Mouse (Mus musculus): ENCODE results near the gene Wdr73. TPM values are rescaled to one million over a fixed set of nuclear protein-coding genes. Genes with fewer than 3 reads are reported as not detected.

Wdr73 gene
- total and polyA plus RNA-seq, 2 experiments from 2014 or later, result 20.3 to 29.2 TPM

DNA sequence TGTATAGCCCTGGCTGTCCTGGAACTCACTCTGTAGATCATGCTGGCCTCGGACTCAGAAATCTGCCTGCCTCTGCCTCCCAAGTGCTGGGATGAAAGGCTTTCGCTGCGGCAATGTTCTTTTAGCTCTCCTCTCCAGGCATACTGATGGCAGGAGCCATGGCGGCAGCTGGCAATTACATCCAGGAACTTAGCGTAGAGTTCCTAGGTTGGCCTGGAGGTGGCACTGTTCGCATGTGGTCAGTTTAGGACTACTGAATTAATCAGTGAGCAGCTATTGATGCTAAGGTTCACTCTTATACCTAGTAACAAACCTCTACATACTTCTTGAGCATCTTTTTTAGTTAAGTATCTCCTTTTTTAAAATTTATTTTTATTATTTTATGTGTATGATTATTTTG is 43.9 kb downstream of the Wdr73 start:
- no peaks in the 10 kb centered on the region for H3K36me3 ChIP-seq (ENCODE audit: insufficient read depth, low read length)
- no peaks in the 10 kb centered on the region for H3K9me3 ChIP-seq (ENCODE audit: low read length)
- no peaks in the 10 kb centered on the region for H3K27me3 ChIP-seq (ENCODE audit: insufficient read depth, low read length)
- H3K27ac ChIP-seq, result no peak overlapping the region
- peak; percentile 87 for TF ChIP-seq CTCF (IDR thresholded peaks at IDR 0.05; ENCODE audit: low read depth)
- H3K9ac ChIP-seq (replicated peaks; ENCODE audit: low read length), result no peak overlapping the region
- peak; percentile 84 for DNase-seq (ENCODE audit: low spot score)
- peaks cover 4% of the 10 kb centered on the region; the same call in 1 of the 2 replicates for H3K4me1 ChIP-seq (ENCODE audit: insufficient read depth, low read length)
- WGBS, result 18% methylated on average over 6 of the region's 6 CpGs
- no peak for ATAC-seq
- no peak overlapping the region for H3K4me2 ChIP-seq (ENCODE audit: low read depth, low read length)
- H3K4me3 ChIP-seq (ENCODE audit: low read length), result no peak overlapping the region

DNA sequence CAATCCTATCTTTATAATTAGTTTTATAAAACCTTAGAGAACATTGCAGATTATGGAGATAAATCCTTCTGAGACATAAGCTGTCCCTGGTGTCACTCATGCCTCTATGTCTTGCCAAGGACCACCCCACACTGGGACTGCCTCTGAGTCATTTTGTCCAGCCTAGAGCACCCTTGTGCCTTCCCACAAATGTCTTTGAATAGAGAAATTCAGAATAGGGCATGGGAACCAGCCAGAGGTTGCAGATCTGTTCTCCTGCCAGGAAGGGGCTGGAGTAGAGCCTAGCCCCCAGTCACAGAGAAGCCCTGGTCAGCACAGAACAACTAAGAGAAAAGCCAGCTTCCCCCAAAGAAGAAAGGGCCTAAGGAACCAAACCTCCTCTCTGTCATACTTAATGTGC is 45.8 kb downstream of the Wdr73 start:
- no peaks in the 10 kb centered on the region for H3K27me3 ChIP-seq (ENCODE audit: insufficient read depth, low read length)
- H3K9ac ChIP-seq (replicated peaks; ENCODE audit: low read length), result no peak overlapping the region
- H3K27ac ChIP-seq, result peak overlapping the region; percentile 17; the same call in 1 of the 2 replicates
- no peak for TF ChIP-seq CTCF (IDR thresholded peaks at IDR 0.05; ENCODE audit: low read depth)
- H3K4me1 ChIP-seq (ENCODE audit: insufficient read depth, low read length), result peaks cover 4% of the 10 kb centered on the region; the same call in 1 of the 2 replicates
- peak; percentile 69; the same call in 1 of the 2 replicates for ATAC-seq
- H3K36me3 ChIP-seq (ENCODE audit: insufficient read depth, low read length), result no peaks in the 10 kb centered on the region
- no peak overlapping the region for H3K4me3 ChIP-seq (ENCODE audit: low read length)
- no peak overlapping the region for H3K4me2 ChIP-seq (ENCODE audit: low read depth, low read length)
- H3K9me3 ChIP-seq (ENCODE audit: low read length), result no peaks in the 10 kb centered on the region
- peak; percentile 51 for DNase-seq (ENCODE audit: low spot score)

DNA sequence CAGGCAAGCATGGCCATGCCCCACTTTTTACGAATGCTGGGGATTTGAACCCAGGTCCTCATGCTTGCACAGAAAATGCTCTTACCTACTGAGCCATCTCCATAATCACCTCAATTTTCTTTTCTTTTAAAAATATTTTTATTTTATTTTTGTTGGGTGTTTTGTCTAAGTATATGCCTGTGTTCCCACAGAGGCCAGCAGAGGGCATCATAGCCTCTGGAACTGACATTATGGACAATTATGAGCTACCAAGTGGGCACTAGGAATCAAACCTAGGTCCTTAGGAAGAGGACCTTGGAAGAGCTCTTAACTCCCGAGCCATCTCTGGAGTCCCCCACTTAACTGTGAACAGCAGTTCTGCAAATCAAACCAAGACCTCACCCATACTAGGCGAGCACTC is 47.9 kb downstream of the Wdr73 start:
- ATAC-seq (no peak), DNase-seq (ENCODE audit: low spot score) (no peak)
- H3K9me3 ChIP-seq (ENCODE audit: low read length), result no peaks in the 10 kb centered on the region
- no peak; the same call in 1 of the 2 replicates for TF ChIP-seq CTCF (IDR thresholded peaks at IDR 0.05; ENCODE audit: low read depth)
- no peaks in the 10 kb centered on the region for H3K4me1 ChIP-seq (ENCODE audit: insufficient read depth, low read length)
- no peak overlapping the region for H3K4me2 ChIP-seq (ENCODE audit: low read depth, low read length)
- no peaks in the 10 kb centered on the region for H3K36me3 ChIP-seq (ENCODE audit: insufficient read depth, low read length)
- H3K9ac ChIP-seq (replicated peaks; ENCODE audit: low read length), result no peak overlapping the region
- 97% methylated on average over 3 of the region's 3 CpGs for WGBS
- H3K27me3 ChIP-seq (ENCODE audit: insufficient read depth, low read length), result no peaks in the 10 kb centered on the region
- H3K4me3 ChIP-seq (ENCODE audit: low read length), result no peak overlapping the region
- H3K27ac ChIP-seq, result no peak overlapping the region

DNA sequence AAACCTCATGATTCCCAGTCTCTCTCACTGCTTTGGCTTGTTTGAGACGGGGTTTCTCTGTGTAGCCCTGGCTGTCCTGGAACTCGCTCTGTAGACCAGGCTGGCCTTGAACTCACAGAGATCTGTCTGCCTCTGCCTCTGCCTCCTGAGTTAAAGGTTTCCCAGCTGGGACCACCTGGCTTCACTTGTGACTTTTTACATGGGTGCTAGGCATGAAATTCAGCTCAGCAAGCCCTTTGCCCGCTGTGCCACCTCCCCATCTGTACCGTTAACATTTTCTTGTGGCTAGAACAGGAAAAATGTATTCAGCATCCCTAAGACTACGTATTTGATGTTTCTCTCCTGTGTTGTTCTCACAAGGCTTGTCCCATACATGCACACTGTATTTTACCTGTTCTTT is 50.5 kb downstream of the Wdr73 start:
- 84% methylated on average over 5 of the region's 5 CpGs for WGBS
- no peaks in the 10 kb centered on the region for H3K4me1 ChIP-seq (ENCODE audit: insufficient read depth, low read length)
- no peak for DNase-seq (ENCODE audit: low spot score)
- H3K4me2 ChIP-seq (ENCODE audit: low read depth, low read length), result no peak overlapping the region
- H3K9me3 ChIP-seq (ENCODE audit: low read length), result no peaks in the 10 kb centered on the region
- H3K4me3 ChIP-seq (ENCODE audit: low read length), result no peak overlapping the region
- no peak overlapping the region for H3K9ac ChIP-seq (replicated peaks; ENCODE audit: low read length)
- TF ChIP-seq CTCF (IDR thresholded peaks at IDR 0.05; ENCODE audit: low read depth), result no peak
- H3K27me3 ChIP-seq (ENCODE audit: insufficient read depth, low read length), result no peaks in the 10 kb centered on the region
- no peaks in the 10 kb centered on the region for H3K36me3 ChIP-seq (ENCODE audit: insufficient read depth, low read length)
- H3K27ac ChIP-seq, result no peak overlapping the region
- ATAC-seq, result no peak

DNA sequence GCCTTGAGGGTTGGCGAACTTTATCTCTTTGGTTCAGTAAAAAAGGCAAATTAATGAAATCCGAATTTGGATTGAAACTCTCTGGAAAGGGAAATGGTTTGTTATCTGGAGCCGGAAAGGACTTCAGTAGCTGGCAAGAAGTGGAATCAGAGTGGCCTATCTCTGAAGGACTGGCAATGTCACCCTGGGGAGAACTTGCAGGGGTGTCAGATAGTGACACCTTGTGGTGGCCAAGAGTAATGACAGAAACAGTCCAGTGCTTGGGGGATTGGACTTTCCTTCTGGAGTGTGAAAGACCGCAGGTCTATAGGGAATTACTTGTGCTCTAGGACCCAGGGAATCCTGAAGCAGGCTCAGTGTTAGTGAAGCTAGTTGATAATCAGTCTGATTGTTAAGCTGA is 51.4 kb downstream of the Wdr73 start:
- no peaks in the 10 kb centered on the region for H3K27me3 ChIP-seq (ENCODE audit: insufficient read depth, low read length)
- 28% methylated on average over 4 of the region's 4 CpGs for WGBS
- H3K27ac ChIP-seq, result no peak overlapping the region
- H3K4me3 ChIP-seq (ENCODE audit: low read length), result no peak overlapping the region
- peak; percentile 81 for DNase-seq (ENCODE audit: low spot score)
- no peak overlapping the region for H3K4me2 ChIP-seq (ENCODE audit: low read depth, low read length)
- H3K36me3 ChIP-seq (ENCODE audit: insufficient read depth, low read length), result no peaks in the 10 kb centered on the region
- peak; percentile 72 for ATAC-seq
- no peak overlapping the region for H3K9ac ChIP-seq (replicated peaks; ENCODE audit: low read length)
- peak; percentile 95 for TF ChIP-seq CTCF (IDR thresholded peaks at IDR 0.05; ENCODE audit: low read depth)
- H3K9me3 ChIP-seq (ENCODE audit: low read length), result no peaks in the 10 kb centered on the region
- no peaks in the 10 kb centered on the region for H3K4me1 ChIP-seq (ENCODE audit: insufficient read depth, low read length)

DNA sequence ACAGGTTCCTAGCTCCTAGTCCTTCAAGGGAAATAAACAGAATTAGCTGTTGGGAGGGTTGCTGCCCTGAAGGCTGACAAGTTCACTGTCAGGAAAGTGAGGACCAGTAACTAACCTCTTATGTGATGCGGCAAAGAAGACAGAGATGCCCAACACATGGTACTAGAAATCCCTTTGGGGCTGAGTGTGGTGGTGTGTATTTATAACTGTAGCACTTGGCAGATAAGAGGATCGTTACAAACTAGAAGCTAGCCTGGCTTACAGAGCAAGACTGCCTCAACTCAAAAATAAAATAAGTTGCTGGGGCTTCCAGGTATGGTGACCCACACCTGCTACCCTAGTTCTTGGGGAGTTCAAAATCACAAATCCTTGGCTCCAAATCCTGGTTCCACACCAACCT is 51.8 kb downstream of the Wdr73 start:
- H3K9ac ChIP-seq (replicated peaks; ENCODE audit: low read length), result no peak overlapping the region

DNA sequence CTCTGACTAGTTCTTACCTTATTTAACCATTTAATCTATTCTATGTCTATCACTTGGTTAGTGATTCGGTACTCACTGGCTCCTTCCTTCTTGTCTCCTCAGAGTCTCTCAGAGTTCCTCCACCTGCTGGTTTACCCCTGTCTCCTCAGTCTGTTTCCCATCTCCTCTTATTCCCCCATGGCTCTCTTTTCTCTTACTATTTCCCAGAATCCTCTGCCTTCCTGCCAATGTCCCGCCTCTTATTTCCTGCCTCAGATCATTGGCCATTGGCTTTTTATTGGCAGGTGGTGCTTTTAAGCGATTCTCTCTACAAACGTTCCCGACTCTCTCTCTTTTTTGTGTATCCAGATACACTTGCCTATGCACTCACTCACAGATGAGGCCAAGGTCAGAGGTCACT is 54.4 kb downstream of the Wdr73 start:
- Histone ChIP-seq H3K4me1 (ENCODE audit: insufficient read depth, low read length) (no peaks in the 10 kb centered on the region), H3K27me3 (ENCODE audit: insufficient read depth, low read length) (no peaks in the 10 kb centered on the region), H3K9ac (replicated peaks; ENCODE audit: low read length) (no peak overlapping the region), H3K4me2 (ENCODE audit: low read depth, low read length) (no peak overlapping the region), H3K9me3 (ENCODE audit: low read length) (no peaks in the 10 kb centered on the region), H3K36me3 (ENCODE audit: insufficient read depth, low read length) (no peaks in the 10 kb centered on the region), H3K27ac (no peak overlapping the region), H3K4me3 (ENCODE audit: low read length) (no peak overlapping the region)
- WGBS, result 87% methylated on average over 5 of the region's 5 CpGs
- ATAC-seq, result no peak
- TF ChIP-seq CTCF (IDR thresholded peaks at IDR 0.05; ENCODE audit: low read depth), result no peak
- no peak for DNase-seq (ENCODE audit: low spot score)

More for the DNA sequence above, 51.8 kb downstream of the Wdr73 start:
- Histone ChIP-seq H3K36me3 (ENCODE audit: insufficient read depth, low read length) (no peaks in the 10 kb centered on the region), H3K9me3 (ENCODE audit: low read length) (no peaks in the 10 kb centered on the region), H3K4me1 (ENCODE audit: insufficient read depth, low read length) (no peaks in the 10 kb centered on the region), H3K4me2 (ENCODE audit: low read depth, low read length) (no peak overlapping the region), H3K27me3 (ENCODE audit: insufficient read depth, low read length) (no peaks in the 10 kb centered on the region), H3K4me3 (ENCODE audit: low read length) (no peak overlapping the region), H3K27ac (no peak overlapping the region)
- no peak for DNase-seq (ENCODE audit: low spot score)
- no peak for ATAC-seq
- 77% methylated on average over 2 of the region's 2 CpGs for WGBS
- TF ChIP-seq CTCF (IDR thresholded peaks at IDR 0.05; ENCODE audit: low read depth), result no peak

Measured in hindbrain, postnatal 0 days (tissue).